Mouse (Mus musculus) midbrain, embryonic 12.5 days (tissue): ENCODE measurements around the gene Ffar2. TPM values are rescaled to one million over a fixed set of nuclear protein-coding genes. Genes with fewer than 3 reads are reported as not detected.

Experiments
- ATAC-seq: fragments of 200-750 bp; cut with Nextera tagmentation; 2 replicates; pipeline ENCODE4 v1.8.0; 2017; ENCODE audit warnings: low read depth, moderate TSS enrichment, moderate library complexity; ENCODE audit not compliant: low FRiP score
- H3K27ac ChIP-seq: fragments of 300-500 bp; sonication (generic); replicated peaks from 2 replicates; pipeline ENCODE4 v1.5.1; 2016; ENCODE audit warnings: mild to moderate bottlenecking
- H3K27me3 ChIP-seq: fragments of 300-500 bp; sonication (generic); 2 replicates; pipeline ENCODE4 v1.6.1; 2016; ENCODE audit warnings: mild to moderate bottlenecking
- H3K36me3 ChIP-seq: fragments of 300-500 bp; sonication (generic); 2 replicates; pipeline ENCODE4 v1.6.1; 2016
- H3K4me1 ChIP-seq: fragments of 300-500 bp; sonication (generic); 2 replicates; pipeline ENCODE4 v1.6.1; 2016
- H3K4me2 ChIP-seq: fragments of 300-500 bp; sonication (generic); replicated peaks from 2 replicates; pipeline ENCODE4 v1.6.1; 2016; ENCODE audit warnings: mild to moderate bottlenecking, moderate library complexity
- H3K4me3 ChIP-seq: fragments of 300-500 bp; sonication (generic); 2 replicates; pipeline ENCODE4 v1.5.1; 2016; ENCODE audit warnings: mild to moderate bottlenecking
- H3K9ac ChIP-seq: fragments of 300-500 bp; sonication (generic); replicated peaks from 2 replicates; pipeline ENCODE4 v1.6.1; 2016; ENCODE audit warnings: mild to moderate bottlenecking, moderate library complexity
- H3K9me3 ChIP-seq: fragments of 300-500 bp; sonication (generic); 2 replicates; pipeline ENCODE4 v1.6.1; 2016; ENCODE audit warnings: mild to moderate bottlenecking
- WGBS: fragments of 180-500 bp; shearing (Covaris S2); methylation state at CpG from one replicate; pipeline ENCODE4 v1.1.7; 2016; 5-methylcytosine and 5-hydroxymethylcytosine counted together
- polyA plus RNA-seq: library from polyadenylated mRNA; unstranded; fragments of >200 nt; fragmentation: Nextera tagmentation; extraction: Ambion mirVana; gene quantifications from 2 replicates; pipeline ENCODE4 v1.2.1, GENCODE M21; 2016

The Ffar2 gene
- polyA plus RNA-seq, 1 experiment from 2014 or later: not detected

GRCm38 (mm10) chr7:30820131-30820530 lies 3.4 kb downstream of the Ffar2 start:
- WGBS: 71% methylated on average over 6 of the region's 6 CpGs
- ATAC-seq: no peak
- H3K27ac ChIP-seq: no peak overlapping the region
- no peaks in the 10 kb centered on the region for H3K4me1 ChIP-seq
- no peaks in the 10 kb centered on the region for H3K36me3 ChIP-seq
- no peaks in the 10 kb centered on the region for H3K9me3 ChIP-seq
- H3K4me3 ChIP-seq: no peak overlapping the region
- H3K27me3 ChIP-seq: no peaks in the 10 kb centered on the region
- no peak overlapping the region for H3K9ac ChIP-seq
- H3K4me2 ChIP-seq: no peak overlapping the region

GRCm38 (mm10) chr7:30812291-30812807 lies 11.2 kb downstream of the Ffar2 start:
- ATAC-seq: no peak
- no peaks in the 10 kb centered on the region for H3K27me3 ChIP-seq
- no peak overlapping the region for H3K4me2 ChIP-seq
- no peaks in the 10 kb centered on the region for H3K36me3 ChIP-seq
- H3K9me3 ChIP-seq: no peaks in the 10 kb centered on the region
- no peak overlapping the region for H3K4me3 ChIP-seq
- 79% methylated on average over 6 of the region's 6 CpGs for WGBS
- H3K4me1 ChIP-seq: no peaks in the 10 kb centered on the region
- no peak overlapping the region for H3K9ac ChIP-seq
- no peak overlapping the region for H3K27ac ChIP-seq

GRCm38 (mm10) chr7:30811757-30812290 lies 11.8 kb downstream of the Ffar2 start:
- Histone ChIP-seq H3K27ac (no peak overlapping the region), H3K9ac (no peak overlapping the region), H3K4me1 (no peaks in the 10 kb centered on the region), H3K4me2 (no peak overlapping the region), H3K36me3 (no peaks in the 10 kb centered on the region), H3K9me3 (no peaks in the 10 kb centered on the region), H3K27me3 (no peaks in the 10 kb centered on the region), H3K4me3 (no peak overlapping the region)
- 72% methylated on average over 9 of the region's 9 CpGs for WGBS
- no peak for ATAC-seq

GRCm38 (mm10) chr7:30810319-30810718 lies 13.3 kb downstream of the Ffar2 start:
- WGBS: 57% methylated on average over 6 of the region's 6 CpGs

GRCm38 (mm10) chr7:30805924-30806323 lies 17.7 kb downstream of the Ffar2 start:
- Histone ChIP-seq H3K36me3 (no peaks in the 10 kb centered on the region), H3K27me3 (no peaks in the 10 kb centered on the region), H3K4me3 (no peak overlapping the region), H3K9me3 (no peaks in the 10 kb centered on the region), H3K27ac (no peak overlapping the region), H3K4me2 (no peak overlapping the region), H3K4me1 (no peaks in the 10 kb centered on the region), H3K9ac (no peak overlapping the region)
- WGBS: 50% methylated on average over 6 of the region's 6 CpGs
- no peak for ATAC-seq

More at GRCm38 (mm10) chr7:30810319-30810718, 13.3 kb downstream of the Ffar2 start:
- no peak overlapping the region for H3K9ac ChIP-seq
- H3K4me2 ChIP-seq: no peak overlapping the region
- no peak overlapping the region for H3K27ac ChIP-seq
- no peaks in the 10 kb centered on the region for H3K36me3 ChIP-seq
- no peak for ATAC-seq
- H3K9me3 ChIP-seq: no peaks in the 10 kb centered on the region
- H3K27me3 ChIP-seq: no peaks in the 10 kb centered on the region
- no peaks in the 10 kb centered on the region for H3K4me1 ChIP-seq
- no peak overlapping the region for H3K4me3 ChIP-seq

- Histone ChIP-seq H3K4me3 (no peak overlapping the region), H3K36me3 (no peaks in the 10 kb centered on the region), H3K27me3 (no peaks in the 10 kb centered on the region), H3K9me3 (peaks cover 6% of the 10 kb centered on the region; the same call in 1 of the 2 replicates), H3K4me1 (no peaks in the 10 kb centered on the region), H3K27ac (no peak overlapping the region), H3K4me2 (no peak overlapping the region), H3K9ac (no peak overlapping the region)
- no peak for ATAC-seq
- 85% methylated on average over 9 of the region's 9 CpGs for WGBS
These were observed 19.4 kb downstream of the Ffar2 start for GRCm38 (mm10) chr7:30804026-30804715.

- WGBS: 94% methylated on average over 3 of the region's 3 CpGs
- Histone ChIP-seq H3K9ac (no peak overlapping the region), H3K4me2 (no peak overlapping the region), H3K4me1 (no peaks in the 10 kb centered on the region), H3K4me3 (no peak overlapping the region), H3K36me3 (no peaks in the 10 kb centered on the region), H3K27ac (no peak overlapping the region), H3K27me3 (no peaks in the 10 kb centered on the region), H3K9me3 (peaks cover 6% of the 10 kb centered on the region; the same call in 1 of the 2 replicates)
- ATAC-seq: no peak
These were observed 20.3 kb downstream of the Ffar2 start for GRCm38 (mm10) chr7:30803256-30803655.

GRCm38 (mm10) chr7:30800653-30801052 lies 22.9 kb downstream of the Ffar2 start:
- no peaks in the 10 kb centered on the region for H3K27me3 ChIP-seq
- H3K4me1 ChIP-seq: no peaks in the 10 kb centered on the region
- H3K27ac ChIP-seq: no peak overlapping the region
- ATAC-seq: no peak
- no peak overlapping the region for H3K9ac ChIP-seq
- no peak overlapping the region for H3K4me3 ChIP-seq
- no peaks in the 10 kb centered on the region for H3K36me3 ChIP-seq
- H3K9me3 ChIP-seq: peaks cover 6% of the 10 kb centered on the region; the same call in 1 of the 2 replicates
- no peak overlapping the region for H3K4me2 ChIP-seq

GRCm38 (mm10) chr7:30796790-30797189 lies 26.8 kb downstream of the Ffar2 start:
- Histone ChIP-seq H3K4me1 (no peaks in the 10 kb centered on the region), H3K9ac (no peak overlapping the region), H3K36me3 (no peaks in the 10 kb centered on the region), H3K4me2 (no peak overlapping the region), H3K27ac (no peak overlapping the region), H3K9me3 (peaks cover 6% of the 10 kb centered on the region; the same call in 1 of the 2 replicates), H3K4me3 (no peak overlapping the region), H3K27me3 (no peaks in the 10 kb centered on the region)
- WGBS: 69% methylated on average over 1 of the region's 1 CpGs
- no peak for ATAC-seq

GRCm38 (mm10) chr7:30794921-30795320 lies 28.7 kb downstream of the Ffar2 start:
- Histone ChIP-seq H3K9me3 (no peaks in the 10 kb centered on the region), H3K4me1 (no peaks in the 10 kb centered on the region), H3K27me3 (no peaks in the 10 kb centered on the region), H3K36me3 (no peaks in the 10 kb centered on the region), H3K4me2 (no peak overlapping the region), H3K4me3 (no peak overlapping the region), H3K27ac (no peak overlapping the region), H3K9ac (no peak overlapping the region)
- ATAC-seq: no peak

GRCm38 (mm10) chr7:30791921-30792320 lies 31.7 kb downstream of the Ffar2 start:
- Histone ChIP-seq H3K36me3 (no peaks in the 10 kb centered on the region), H3K4me3 (no peak overlapping the region), H3K4me1 (no peaks in the 10 kb centered on the region), H3K4me2 (no peak overlapping the region), H3K27ac (no peak overlapping the region), H3K9ac (no peak overlapping the region), H3K9me3 (no peaks in the 10 kb centered on the region), H3K27me3 (no peaks in the 10 kb centered on the region)
- no peak for ATAC-seq
- WGBS: 27% methylated on average over 9 of the region's 9 CpGs

- Histone ChIP-seq H3K9me3 (no peaks in the 10 kb centered on the region), H3K36me3 (no peaks in the 10 kb centered on the region), H3K4me2 (no peak overlapping the region), H3K4me1 (0 out of 2 replicates have a peak, but pooled peaks cover 12% of the 10 kb centered on the region), H3K27me3 (no peaks in the 10 kb centered on the region), H3K27ac (no peak overlapping the region), H3K4me3 (no peak overlapping the region), H3K9ac (no peak overlapping the region)
- 74% methylated on average over 10 of the region's 10 CpGs for WGBS
- ATAC-seq: no peak
These were observed 33.4 kb downstream of the Ffar2 start for GRCm38 (mm10) chr7:30790141-30790540.
